Mouse (Mus musculus) kidney, embryonic 16.5 days (tissue): ENCODE results near the gene Sestd1. TPM values are rescaled to one million over a fixed set of nuclear protein-coding genes. Genes with fewer than 3 reads are reported as not detected.

ENCODE experiments used
- ATAC-seq: fragments of 200-750 bp; cut with Nextera tagmentation; 2 replicates; pipeline ENCODE4 v1.8.0; 2017; ENCODE audit warnings: moderate TSS enrichment; ENCODE audit not compliant: low FRiP score, low TSS enrichment
- H3K27ac ChIP-seq: fragments of 300-500 bp; sonication (generic); 2 replicates; pipeline ENCODE4 v1.5.1; 2014; ENCODE audit warnings: low read length
- H3K27me3 ChIP-seq: fragments of 300-500 bp; sonication (generic); 2 replicates; pipeline ENCODE4 v1.6.1; 2014; ENCODE audit warnings: low read length, control low read depth, mixed read lengths; ENCODE audit not compliant: insufficient read depth
- H3K36me3 ChIP-seq: fragments of 300-500 bp; sonication (generic); 2 replicates; pipeline ENCODE4 v1.6.1; 2014; ENCODE audit warnings: low read length, control low read depth, mixed read lengths; ENCODE audit not compliant: insufficient read depth
- H3K4me1 ChIP-seq: fragments of 300-500 bp; sonication (generic); 2 replicates; pipeline ENCODE4 v1.6.1; 2014; ENCODE audit warnings: low read length, control low read depth, mixed read lengths; ENCODE audit not compliant: insufficient read depth
- H3K4me2 ChIP-seq: fragments of 300-500 bp; sonication (generic); replicated peaks from 2 replicates; pipeline ENCODE4 v1.6.1; 2014; ENCODE audit warnings: low read depth, low read length
- H3K4me3 ChIP-seq: fragments of 300-500 bp; sonication (generic); 2 replicates; pipeline ENCODE4 v1.5.1; 2014; ENCODE audit warnings: mild to moderate bottlenecking, low read length
- H3K9ac ChIP-seq: fragments of 300-500 bp; sonication (generic); replicated peaks from 2 replicates; pipeline ENCODE4 v1.6.1; 2014; ENCODE audit warnings: low read length
- H3K9me3 ChIP-seq: fragments of 300-500 bp; sonication (generic); 2 replicates; pipeline ENCODE4 v1.6.1; 2016; ENCODE audit warnings: low read length, control low read depth
- whole genome bisulfite sequencing: fragments of 180-500 bp; shearing (Covaris S2); extraction: QIAGEN DNeasy Blood & Tissue Kit; methylation state at CpG from one replicate; pipeline ENCODE4 v1.1.7; 2014; 5-methylcytosine and 5-hydroxymethylcytosine counted together
- polyA plus RNA-seq: library from polyadenylated mRNA; unstranded; fragments of >200 nt; fragmentation: Nextera tagmentation; extraction: Ambion mirVana; gene quantifications from 2 replicates; pipeline ENCODE4 v1.2.1, GENCODE M21; 2015

The Sestd1 gene
- polyA plus RNA-seq, 1 experiment from 2014 or later = 30.0 TPM

GRCm38 (mm10) chr2:77238607-77239006, 41.8 kb downstream of the Sestd1 start:
- Histone ChIP-seq H3K36me3 (peaks cover 44% of the 10 kb centered on the region), H3K9ac (no peak overlapping the region), H3K4me2 (no peak overlapping the region), H3K27ac (no peak overlapping the region), H3K4me1 (no peaks in the 10 kb centered on the region), H3K9me3 (no peaks in the 10 kb centered on the region), H3K27me3 (no peaks in the 10 kb centered on the region), H3K4me3 (no peak overlapping the region)
- ATAC-seq = no peak
- WGBS = 94% methylated on average over 3 of the region's 3 CpGs

DNA sequence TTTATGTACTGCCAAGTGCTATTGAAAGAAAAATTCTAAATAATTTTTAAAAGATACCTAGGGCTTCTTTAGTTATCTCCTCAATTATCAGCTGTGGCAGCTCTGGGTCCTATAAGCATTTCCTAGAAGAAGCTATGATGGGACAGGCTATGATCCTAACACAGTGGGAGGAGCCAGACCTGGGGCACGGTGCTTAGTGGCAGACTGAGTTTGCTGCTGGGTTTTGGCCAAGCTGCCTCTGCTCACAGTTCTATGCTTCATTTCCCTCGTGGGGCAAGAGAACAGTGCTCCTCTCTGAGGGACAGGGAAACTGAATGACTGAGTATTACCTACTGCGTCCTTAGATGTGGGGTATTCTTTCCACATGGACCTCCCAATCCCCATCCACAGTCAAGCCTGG, 42.3 kb downstream of the Sestd1 start:
- WGBS = 77% methylated on average over 3 of the region's 3 CpGs
- H3K4me2 ChIP-seq = no peak overlapping the region
- H3K4me3 ChIP-seq = no peak overlapping the region
- H3K9me3 ChIP-seq = no peaks in the 10 kb centered on the region
- no peak overlapping the region for H3K9ac ChIP-seq
- H3K4me1 ChIP-seq = no peaks in the 10 kb centered on the region
- no peak overlapping the region for H3K27ac ChIP-seq
- H3K27me3 ChIP-seq = no peaks in the 10 kb centered on the region
- no peak for ATAC-seq
- peaks cover 47% of the 10 kb centered on the region for H3K36me3 ChIP-seq

- Histone ChIP-seq H3K9me3 (no peaks in the 10 kb centered on the region), H3K27me3 (no peaks in the 10 kb centered on the region), H3K4me3 (no peak overlapping the region), H3K36me3 (peaks cover 51% of the 10 kb centered on the region), H3K27ac (no peak overlapping the region), H3K4me1 (no peaks in the 10 kb centered on the region), H3K9ac (no peak overlapping the region), H3K4me2 (no peak overlapping the region)
- 88% methylated on average over 4 of the region's 4 CpGs for WGBS
- no peak for ATAC-seq
Measured at GRCm38 (mm10) chr2:77236860-77237259, 43.5 kb downstream of the Sestd1 start.

- 95% methylated on average over 4 of the region's 4 CpGs for WGBS
- H3K4me2 ChIP-seq = no peak overlapping the region
- H3K27me3 ChIP-seq = no peaks in the 10 kb centered on the region
- H3K9me3 ChIP-seq = no peaks in the 10 kb centered on the region
- H3K4me1 ChIP-seq = no peaks in the 10 kb centered on the region
- no peak overlapping the region for H3K27ac ChIP-seq
- no peak overlapping the region for H3K4me3 ChIP-seq
- ATAC-seq = no peak
- H3K9ac ChIP-seq = no peak overlapping the region
- H3K36me3 ChIP-seq = peaks cover 52% of the 10 kb centered on the region
Measured at GRCm38 (mm10) chr2:77235896-77236295, 44.5 kb downstream of the Sestd1 start.

DNA sequence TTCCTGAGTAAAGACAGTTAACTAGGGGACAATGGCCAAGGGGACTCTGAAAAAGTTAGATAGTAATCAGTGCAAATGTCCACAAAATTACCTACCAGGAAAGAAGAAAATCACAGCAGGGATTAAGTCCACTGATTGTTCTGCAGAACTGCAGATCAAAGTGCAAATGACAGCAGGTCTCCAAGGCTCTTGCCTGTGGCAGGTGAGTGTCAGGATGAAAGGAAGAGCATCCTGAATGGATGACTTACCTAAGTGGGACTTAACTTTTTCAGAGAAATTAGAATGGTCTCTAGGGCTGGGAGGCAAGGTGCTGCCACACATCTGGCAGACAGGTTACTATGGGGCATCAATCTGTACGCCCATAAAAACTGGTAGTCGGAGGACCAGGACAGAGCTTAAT, 47.8 kb downstream of the Sestd1 start:
- H3K4me2 ChIP-seq = no peak overlapping the region
- H3K36me3 ChIP-seq = peaks cover 42% of the 10 kb centered on the region
- H3K4me3 ChIP-seq = no peak overlapping the region
- H3K27ac ChIP-seq = no peak overlapping the region
- no peak overlapping the region for H3K9ac ChIP-seq
- 80% methylated on average over 2 of the region's 2 CpGs for WGBS
- H3K27me3 ChIP-seq = no peaks in the 10 kb centered on the region
- no peaks in the 10 kb centered on the region for H3K9me3 ChIP-seq
- H3K4me1 ChIP-seq = no peaks in the 10 kb centered on the region
- ATAC-seq = no peak

DNA sequence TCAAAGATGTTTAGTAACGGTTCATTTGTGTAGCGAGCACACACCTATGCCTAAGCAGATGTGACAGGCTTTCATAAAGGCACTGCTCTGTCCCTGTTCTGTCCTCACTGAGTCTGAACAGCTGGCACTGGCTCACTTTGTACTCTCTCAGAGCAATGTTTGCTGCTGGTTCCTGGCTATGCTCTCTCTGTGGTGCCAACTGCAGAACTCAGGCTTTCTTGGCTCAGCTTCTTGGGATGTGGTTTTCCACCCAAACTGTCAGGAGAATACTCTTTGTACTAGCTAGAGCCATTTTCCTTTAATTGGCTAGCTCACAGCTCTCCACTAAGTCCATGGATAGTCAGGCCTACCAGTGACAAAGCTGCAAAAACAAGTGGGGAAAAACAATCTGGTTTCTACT, 59.4 kb downstream of the Sestd1 start:
- H3K36me3 ChIP-seq = peaks cover 11% of the 10 kb centered on the region; the same call in 1 of the 2 replicates
- ATAC-seq = no peak
- H3K4me3 ChIP-seq = no peak overlapping the region
- no peak overlapping the region for H3K9ac ChIP-seq
- WGBS = 92% methylated on average over 2 of the region's 2 CpGs
- H3K27me3 ChIP-seq = no peaks in the 10 kb centered on the region
- no peaks in the 10 kb centered on the region for H3K4me1 ChIP-seq
- H3K27ac ChIP-seq = no peak overlapping the region
- no peak overlapping the region for H3K4me2 ChIP-seq
- H3K9me3 ChIP-seq = no peaks in the 10 kb centered on the region

DNA sequence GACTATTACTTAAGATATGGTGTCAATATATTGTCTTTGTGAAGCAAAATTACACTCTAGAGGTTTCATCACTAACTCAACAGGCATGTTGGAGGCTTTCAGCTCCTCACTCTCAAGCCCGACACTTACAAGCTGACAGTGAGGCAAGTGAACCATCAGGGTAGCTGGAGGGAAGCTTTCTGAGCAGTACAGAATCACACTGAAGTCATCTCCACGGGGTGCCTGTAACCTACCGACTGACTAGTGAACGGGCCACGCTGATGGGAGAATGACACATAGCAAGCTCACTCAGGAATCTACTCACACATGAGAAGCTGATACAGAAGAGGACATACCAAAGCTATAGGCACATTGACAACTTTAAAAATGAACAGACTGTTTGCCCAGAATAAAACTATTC, 67.5 kb downstream of the Sestd1 start:
- Histone ChIP-seq H3K27ac (no peak overlapping the region), H3K27me3 (no peaks in the 10 kb centered on the region), H3K9ac (no peak overlapping the region), H3K9me3 (no peaks in the 10 kb centered on the region), H3K4me2 (no peak overlapping the region), H3K36me3 (peaks cover 26% of the 10 kb centered on the region; the same call in 1 of the 2 replicates), H3K4me1 (no peaks in the 10 kb centered on the region), H3K4me3 (no peak overlapping the region)
- WGBS = 85% methylated on average over 5 of the region's 5 CpGs
- ATAC-seq = no peak

DNA sequence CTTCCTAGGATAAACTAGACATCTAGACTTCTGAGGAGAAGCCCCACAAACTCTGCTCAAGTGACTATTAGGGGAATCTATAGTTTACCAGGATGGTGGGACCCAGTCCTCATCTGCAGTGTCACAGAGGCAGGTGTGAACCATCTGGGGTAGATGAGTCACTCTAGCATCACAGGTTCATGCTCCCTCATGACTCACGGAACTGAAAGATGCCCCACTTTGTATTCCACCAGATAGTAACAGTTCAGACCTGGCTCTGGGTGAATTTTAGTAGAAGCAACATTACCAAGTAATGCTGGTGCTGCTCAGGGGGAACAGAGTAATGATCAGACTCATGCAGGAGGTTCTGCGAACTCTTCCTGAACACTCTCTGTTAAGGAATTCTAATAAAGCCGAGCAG, 73.4 kb downstream of the Sestd1 start:
- peaks cover 28% of the 10 kb centered on the region for H3K36me3 ChIP-seq
- H3K27me3 ChIP-seq = no peaks in the 10 kb centered on the region
- H3K9me3 ChIP-seq = no peaks in the 10 kb centered on the region
- no peaks in the 10 kb centered on the region for H3K4me1 ChIP-seq
- H3K4me2 ChIP-seq = no peak overlapping the region
- 90% methylated on average over 3 of the region's 3 CpGs for WGBS
- no peak overlapping the region for H3K9ac ChIP-seq
- no peak overlapping the region for H3K4me3 ChIP-seq
- no peak for ATAC-seq
- H3K27ac ChIP-seq = no peak overlapping the region

DNA sequence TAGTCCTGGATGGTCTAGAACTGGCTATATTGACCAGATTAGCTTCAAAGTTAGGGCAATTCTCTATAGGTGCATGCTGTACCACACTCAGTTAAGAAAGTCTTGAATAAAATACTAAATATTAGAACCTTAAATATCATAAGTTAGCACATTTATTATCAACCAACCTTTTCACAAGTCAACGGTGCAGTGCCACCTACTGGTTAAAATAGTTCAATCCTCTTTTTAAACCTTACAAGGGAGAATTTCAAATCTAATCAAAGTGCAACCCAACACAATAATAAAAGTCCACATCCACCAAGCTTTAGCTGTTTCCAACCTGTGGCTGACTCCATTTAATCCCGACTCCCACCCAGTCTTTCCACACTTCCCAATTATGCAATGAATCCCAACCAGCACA, 76.5 kb downstream of the Sestd1 start:
- H3K4me3 ChIP-seq = no peak overlapping the region
- no peaks in the 10 kb centered on the region; the same call in 1 of the 2 replicates for H3K4me1 ChIP-seq
- no peak overlapping the region for H3K9ac ChIP-seq
- 59% methylated on average over 2 of the region's 2 CpGs for WGBS
- H3K9me3 ChIP-seq = no peaks in the 10 kb centered on the region
- H3K4me2 ChIP-seq = no peak overlapping the region
- H3K27ac ChIP-seq = no peak overlapping the region
- ATAC-seq = no peak
- H3K36me3 ChIP-seq = peaks cover 22% of the 10 kb centered on the region
- no peaks in the 10 kb centered on the region for H3K27me3 ChIP-seq

- no peak overlapping the region for H3K4me3 ChIP-seq
- H3K36me3 ChIP-seq = peaks cover 19% of the 10 kb centered on the region
Measured at GRCm38 (mm10) chr2:77201900-77202299, 78.5 kb downstream of the Sestd1 start.

More at GRCm38 (mm10) chr2:77201900-77202299, 78.5 kb downstream of the Sestd1 start:
- ATAC-seq = no peak
- 98% methylated on average over 1 of the region's 1 CpGs for WGBS
- Histone ChIP-seq H3K9me3 (no peaks in the 10 kb centered on the region), H3K4me2 (no peak overlapping the region), H3K27me3 (no peaks in the 10 kb centered on the region), H3K4me1 (no peaks in the 10 kb centered on the region; the same call in 1 of the 2 replicates), H3K27ac (no peak overlapping the region), H3K9ac (no peak overlapping the region)
